Mouse (Mus musculus) adrenal gland, adult 8-10 months (tissue): ENCODE measurements around the gene Slc1a7. TPM values are rescaled to one million over a fixed set of nuclear protein-coding genes. Genes with fewer than 3 reads are reported as not detected.

Experiments used
- DNase-seq: peaks from one replicate; pipeline ENCODE4 v3.0.0; 2022
- total RNA-seq, 4 experiments: library from RNA; stranded (reverse); gene quantifications; 2 replicates each; pipeline ENCODE4 v1.2.4; 2022

The Slc1a7 gene
- total RNA-seq, 4 experiments from 2014 or later = 0.35 to 0.73 (median 0.49) TPM

GRCm38 (mm10) chr4:107971162-107971561, 3.0 kb downstream of the Slc1a7 start:
- no peak for DNase-seq

- DNase-seq = no peak
These were observed 6.4 kb downstream of the Slc1a7 start for GRCm38 (mm10) chr4:107974527-107974926.

- no peak for DNase-seq
These were observed 6.9 kb downstream of the Slc1a7 start for GRCm38 (mm10) chr4:107975004-107975403.

- DNase-seq = no peak
These were observed 9.5 kb downstream of the Slc1a7 start for GRCm38 (mm10) chr4:107977593-107977992.

- no peak for DNase-seq
These were observed 11.4 kb downstream of the Slc1a7 start for GRCm38 (mm10) chr4:107979530-107979929.

- DNase-seq = no peak
These were observed 12.0 kb downstream of the Slc1a7 start for GRCm38 (mm10) chr4:107980002-107980600.

- DNase-seq = no peak
These were observed 15.6 kb downstream of the Slc1a7 start for GRCm38 (mm10) chr4:107983717-107984116.

GRCm38 (mm10) chr4:107984282-107984981, 16.3 kb downstream of the Slc1a7 start:
- peak; percentile 19 for DNase-seq

- no peak for DNase-seq
These were observed 17.7 kb downstream of the Slc1a7 start for GRCm38 (mm10) chr4:107985812-107986211.

- DNase-seq = no peak
These were observed 18.4 kb downstream of the Slc1a7 start for GRCm38 (mm10) chr4:107986386-107987168.

- no peak for DNase-seq
These were observed 20.8 kb downstream of the Slc1a7 start for GRCm38 (mm10) chr4:107988931-107989330.

- DNase-seq = no peak
These were observed 22.7 kb downstream of the Slc1a7 start for GRCm38 (mm10) chr4:107990818-107991217.

GRCm38 (mm10) chr4:107991879-107992278, 23.7 kb downstream of the Slc1a7 start:
- no peak for DNase-seq

- DNase-seq = no peak
These were observed 26.9 kb downstream of the Slc1a7 start for GRCm38 (mm10) chr4:107995011-107995410.

GRCm38 (mm10) chr4:107995727-107996126, 27.6 kb downstream of the Slc1a7 start:
- DNase-seq = no peak

GRCm38 (mm10) chr4:107996418-107996986, 28.4 kb downstream of the Slc1a7 start:
- no peak for DNase-seq

- DNase-seq = no peak
These were observed 30.7 kb downstream of the Slc1a7 start for GRCm38 (mm10) chr4:107998641-107999332.

GRCm38 (mm10) chr4:107999380-107999779, 31.2 kb downstream of the Slc1a7 start:
- DNase-seq = no peak

- DNase-seq = no peak
These were observed 37.2 kb downstream of the Slc1a7 start for GRCm38 (mm10) chr4:108005328-108005727.

GRCm38 (mm10) chr4:108007532-108008103, 39.5 kb downstream of the Slc1a7 start:
- no peak for DNase-seq

- no peak for DNase-seq
These were observed 40.4 kb downstream of the Slc1a7 start for GRCm38 (mm10) chr4:108008541-108008940.

GRCm38 (mm10) chr4:108014466-108014865, 46.3 kb downstream of the Slc1a7 start:
- no peak for DNase-seq
